Mouse (Mus musculus) cerebellum, adult 2 months (tissue): ENCODE results near the gene Upk3b.

ENCODE experiments used
- CTCF ChIP-seq: fragments of 200-500 bp; IDR thresholded peaks from 2 replicates; pipeline ENCODE4 v1.5.1; 2011; ENCODE audit warnings: low read depth, mild to moderate bottlenecking, control low read depth, low read length, moderate library complexity, borderline replicate concordance; ENCODE audit not compliant: insufficient read depth
- POLR2A ChIP-seq: fragments of 200-500 bp; IDR thresholded peaks from 2 replicates; pipeline ENCODE4 v1.6.1; 2011; ENCODE audit warnings: low read length, control low read depth, borderline replicate concordance; ENCODE audit not compliant: insufficient read depth

GRCm38 (mm10) chr5:136057085-136057484, 18.8 kb downstream of the Upk3b start:
- TF ChIP-seq CTCF: no peak
- TF ChIP-seq POLR2A: no peak
